8 mouse cellular contexts compared by ENCODE assay signal in the genomic region with DNA sequence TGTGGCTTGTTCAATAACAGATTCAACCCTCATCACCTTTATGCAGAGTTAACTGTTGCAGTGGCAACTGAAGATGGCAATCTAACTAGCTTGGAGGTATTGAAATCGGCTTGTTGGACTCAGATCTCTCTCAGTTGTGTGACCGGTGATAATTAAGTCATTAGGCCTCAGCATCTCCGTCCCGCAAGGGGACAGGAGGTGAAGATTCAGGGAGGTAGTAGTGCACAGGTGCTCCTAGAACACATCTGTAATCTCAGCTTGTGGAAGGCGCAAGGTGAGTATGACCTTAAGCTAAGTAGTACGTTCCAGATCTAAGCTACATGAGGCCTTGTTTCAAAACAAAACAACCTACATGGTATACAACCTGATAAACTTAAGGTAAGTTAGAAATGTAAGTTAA. TPM values are rescaled to one million over a fixed set of nuclear protein-coding genes. Genes with fewer than 3 reads are reported as not detected.
A peak's percentile ranks its signal among the peaks of the same experiment; 100 is the strongest.
DNase-seq lines count a peak whose midpoint lies in the region; ATAC-seq and TF ChIP-seq lines count a peak whose summit lies in the region.

No protein-coding gene starts in this region.

- WGBS in heart, embryonic 14.5 days = 45% methylated on average over 6 of the region's 6 CpGs
- 51% methylated on average over 6 of the region's 6 CpGs for WGBS in heart, adult 2 months
- 56% methylated on average over 6 of the region's 6 CpGs for WGBS in stomach, embryonic 14.5 days
- whole genome bisulfite sequencing in stomach, postnatal 0 days = 56% methylated on average over 6 of the region's 6 CpGs
- WGBS in limb, embryonic 14.5 days = 53% methylated on average over 6 of the region's 6 CpGs
- 54% methylated on average over 6 of the region's 6 CpGs for WGBS in stomach, embryonic 15.5 days

- peaks cover 0 to 6% of the 10 kb centered on the region in 2 experiments; a peak in 2 of 4 replicates for H3K4me1 ChIP-seq in heart, embryonic 14.5 days (ENCODE audit: control insufficient read depth in 2 of 2, insufficient read depth in 2 of 2, low read length in 2 of 2)
- H3K4me1 ChIP-seq in heart, adult 2 months (ENCODE audit: control insufficient read depth, insufficient read depth, low read length) = no peaks in the 10 kb centered on the region; the same call in 1 of the 2 replicates
- 0 out of 2 replicates have a peak, but pooled peaks cover 2% of the 10 kb centered on the region for H3K4me1 ChIP-seq in stomach, embryonic 14.5 days (ENCODE audit: control insufficient read depth, insufficient read depth, low read length)
- H3K4me1 ChIP-seq in stomach, postnatal 0 days (replicated peaks; ENCODE audit: control insufficient read depth, insufficient read depth) = no peaks in the 10 kb centered on the region
- H3K4me1 ChIP-seq in limb, embryonic 14.5 days (ENCODE audit: control insufficient read depth, insufficient read depth, low read length) = peaks cover 3% of the 10 kb centered on the region; the same call in 1 of the 2 replicates
- no peaks in the 10 kb centered on the region for H3K4me1 ChIP-seq in stomach, embryonic 15.5 days

- H3K27ac ChIP-seq in heart, embryonic 14.5 days (replicated peaks in 1 of 2; ENCODE audit: control insufficient read depth in 1 of 2, insufficient read depth in 1 of 2, low read depth in 2 of 2, low read length in 2 of 2) = 0 out of 4 replicates have a peak overlapping the region, but pooled peaks of 1 of the 2 experiments have one; percentile 19
- no peak overlapping the region for H3K27ac ChIP-seq in heart, adult 2 months
- H3K27ac ChIP-seq in stomach, embryonic 14.5 days (ENCODE audit: low read length) = no peak overlapping the region
- H3K27ac ChIP-seq in stomach, postnatal 0 days (replicated peaks) = no peak overlapping the region
- no peak overlapping the region for H3K27ac ChIP-seq in limb, embryonic 14.5 days (replicated peaks; ENCODE audit: low read depth, low read length)
- H3K27ac ChIP-seq in stomach, embryonic 15.5 days = no peak overlapping the region

- no peak for TF ChIP-seq CTCF in heart, adult 2 months (IDR thresholded peaks at IDR 0.05)
- TF ChIP-seq CTCF in stomach, postnatal 0 days (IDR thresholded peaks at IDR 0.05; ENCODE audit: low read depth) = no peak

- no peaks in the 10 kb centered on the region for H3K27me3 ChIP-seq in heart, embryonic 14.5 days (ENCODE audit: control insufficient read depth, insufficient read depth, low read length)
- H3K27me3 ChIP-seq in heart, adult 2 months (ENCODE audit: control insufficient read depth, insufficient read depth, low read length) = no peaks in the 10 kb centered on the region
- H3K27me3 ChIP-seq in stomach, embryonic 14.5 days (ENCODE audit: control insufficient read depth, insufficient read depth, low read length) = no peaks in the 10 kb centered on the region
- H3K27me3 ChIP-seq in stomach, postnatal 0 days (ENCODE audit: control insufficient read depth, insufficient read depth, low read length) = no peaks in the 10 kb centered on the region
- H3K27me3 ChIP-seq in limb, embryonic 14.5 days (ENCODE audit: control insufficient read depth, insufficient read depth, low read length) = no peaks in the 10 kb centered on the region
- H3K27me3 ChIP-seq in stomach, embryonic 15.5 days (replicated peaks) = no peaks in the 10 kb centered on the region

- H3K4me3 ChIP-seq in heart, embryonic 14.5 days (ENCODE audit: control insufficient read depth in 1 of 2, insufficient read depth in 1 of 2, low read depth in 1 of 2, low read length in 2 of 2) = peak overlapping the region in 1 of 2 experiments; percentile 94; a peak in 1 of 4 replicates
- H3K4me3 ChIP-seq in heart, adult 2 months = no peak overlapping the region
- H3K4me3 ChIP-seq in stomach, embryonic 14.5 days (ENCODE audit: low read depth, low read length) = no peak overlapping the region
- H3K4me3 ChIP-seq in stomach, postnatal 0 days (ENCODE audit: low read depth, low read length) = no peak overlapping the region
- H3K4me3 ChIP-seq in limb, embryonic 14.5 days (replicated peaks; ENCODE audit: low read length) = peak overlapping the region; percentile 89
- peak overlapping the region; percentile 97; the same call in 1 of the 2 replicates for H3K4me3 ChIP-seq in stomach, embryonic 15.5 days (replicated peaks)

- no peak for TF ChIP-seq EP300 in heart, adult 2 months (IDR thresholded peaks at IDR 0.05; ENCODE audit: insufficient read depth, low read depth, low read length)
- TF ChIP-seq EP300 in stomach, postnatal 0 days (optimal IDR thresholded peaks at IDR 0.05) = no peak

- intact Hi-C loops in heart, adult 2 months (cut with DNase I) = loop anchor here (1.0 to 10.0 kb wide), 5 partner anchors 228 to 588 kb away; no protein-coding TSS in a partner anchor

- no peaks in the 10 kb centered on the region for H3K9me3 ChIP-seq in heart, embryonic 14.5 days (ENCODE audit: control insufficient read depth, low read length)
- no peaks in the 10 kb centered on the region for H3K9me3 ChIP-seq in stomach, embryonic 14.5 days (ENCODE audit: control insufficient read depth, low read depth, low read length)
- no peaks in the 10 kb centered on the region for H3K9me3 ChIP-seq in stomach, postnatal 0 days (ENCODE audit: control insufficient read depth, low read length)
- H3K9me3 ChIP-seq in limb, embryonic 14.5 days (ENCODE audit: control insufficient read depth, low read length) = no peaks in the 10 kb centered on the region
- no peaks in the 10 kb centered on the region for H3K9me3 ChIP-seq in stomach, embryonic 15.5 days

- peak overlapping the region; percentile 30; the same call in 1 of the 2 replicates for H3K9ac ChIP-seq in heart, embryonic 14.5 days (ENCODE audit: low read length)
- H3K9ac ChIP-seq in heart, adult 2 months (ENCODE audit: low read depth, low read length) = no peak overlapping the region
- H3K9ac ChIP-seq in stomach, embryonic 14.5 days (replicated peaks; ENCODE audit: low read depth, low read length) = no peak overlapping the region
- H3K9ac ChIP-seq in stomach, postnatal 0 days (ENCODE audit: low read length) = no peak overlapping the region
- 0 out of 2 replicates have a peak overlapping the region, but pooled peaks have one; percentile 31 for H3K9ac ChIP-seq in limb, embryonic 14.5 days (ENCODE audit: low read depth, low read length, severe bottlenecking)
- no peak overlapping the region for H3K9ac ChIP-seq in stomach, embryonic 15.5 days

- peak overlapping the region; percentile 38; the same call in 1 of the 2 replicates for H3K4me2 ChIP-seq in heart, embryonic 14.5 days (ENCODE audit: low read length)
- H3K4me2 ChIP-seq in stomach, embryonic 14.5 days (replicated peaks; ENCODE audit: low read depth, low read length) = 0 out of 2 replicates have a peak overlapping the region, but pooled peaks have one; percentile 10
- H3K4me2 ChIP-seq in stomach, postnatal 0 days (replicated peaks; ENCODE audit: low read depth) = no peak overlapping the region
- 0 out of 2 replicates have a peak overlapping the region, but pooled peaks have one; percentile 18 for H3K4me2 ChIP-seq in limb, embryonic 14.5 days (replicated peaks; ENCODE audit: low read depth, low read length, severe bottlenecking)
- peak overlapping the region; percentile 8; the same call in 1 of the 2 replicates for H3K4me2 ChIP-seq in stomach, embryonic 15.5 days

- no peak for TF ChIP-seq POLR2A in heart, adult 2 months (IDR thresholded peaks at IDR 0.05; ENCODE audit: insufficient read depth, low read depth, low read length)
- TF ChIP-seq POLR2A in limb, embryonic 14.5 days (IDR thresholded peaks at IDR 0.05; ENCODE audit: borderline replicate concordance, extremely low read depth, insufficient read depth, insufficient read length) = no peak

- no peak for DNase-seq in heart, adult 2 months
- DNase-seq in stomach, postnatal 0 days (ENCODE audit: low spot score) = no peak
- no peak for DNase-seq in limb, embryonic 14.5 days (ENCODE audit: low spot score)
- DNase-seq in left cerebral cortex, adult 9 months (ENCODE audit: low spot score in 2 of 2) = no peak
- no peak for DNase-seq in gastrocnemius, postnatal 4 days (ENCODE audit: low spot score in 2 of 2)

- H3K79me2 ChIP-seq in heart, adult 2 months (replicated peaks; ENCODE audit: control insufficient read depth, insufficient read depth, low read length) = no peaks in the 10 kb centered on the region

- H3K36me3 ChIP-seq in heart, embryonic 14.5 days (ENCODE audit: control insufficient read depth, insufficient read depth, low read length) = peaks cover 42% of the 10 kb centered on the region
- peaks cover 9% of the 10 kb centered on the region for H3K36me3 ChIP-seq in heart, adult 2 months (ENCODE audit: control insufficient read depth, insufficient read depth, low read length)
- H3K36me3 ChIP-seq in stomach, embryonic 14.5 days (ENCODE audit: control insufficient read depth, insufficient read depth, low read length) = peaks cover 23% of the 10 kb centered on the region
- 0 out of 2 replicates have a peak, but pooled peaks cover 9% of the 10 kb centered on the region for H3K36me3 ChIP-seq in stomach, postnatal 0 days (ENCODE audit: control insufficient read depth, insufficient read depth, low read length)
- peaks cover 42% of the 10 kb centered on the region for H3K36me3 ChIP-seq in limb, embryonic 14.5 days (ENCODE audit: control insufficient read depth, insufficient read depth, low read length)
- peaks cover 31% of the 10 kb centered on the region for H3K36me3 ChIP-seq in stomach, embryonic 15.5 days

- no peak for ATAC-seq in heart, embryonic 14.5 days (ENCODE audit: insufficient number of reproducible peaks, insufficient read depth, low FRiP score, low read depth)
- no peak for ATAC-seq in stomach, embryonic 14.5 days (ENCODE audit: insufficient number of reproducible peaks, insufficient read depth, low FRiP score, low read depth)
- ATAC-seq in stomach, postnatal 0 days (ENCODE audit: low FRiP score, low TSS enrichment) = no peak; the same call in 1 of the 2 replicates
- no peak for ATAC-seq in limb, embryonic 14.5 days (ENCODE audit: low FRiP score, low read depth)
- ATAC-seq in stomach, embryonic 15.5 days (ENCODE audit: insufficient read depth, low FRiP score, low read depth) = no peak; the same call in 1 of the 2 replicates

RNA-seq across cellular contexts. Expression of a gene that starts 0.5 kb away (rescaled TPM):
- 479 and 493 TPM in 2 replicates for polyA plus RNA-seq in heart, embryonic 14.5 days (2014; fragmentation: Nextera tagmentation; extraction: Ambion mirVana)
- 10 to 100 TPM; 65.6 to 70.2 TPM for total RNA-seq in heart, adult 2 months (2021)
- 28.0 and 67.6 TPM in 2 replicates for polyA plus RNA-seq in heart, adult 2 months (2012; rRNA removed)
- polyA plus RNA-seq in stomach, embryonic 14.5 days (2014; fragmentation: Nextera tagmentation; extraction: Ambion mirVana) = 697 and 785 TPM in 2 replicates
- 348 and 359 TPM in 2 replicates for polyA plus RNA-seq in stomach, postnatal 0 days (2015; fragmentation: Nextera tagmentation; extraction: Ambion mirVana)
- polyA plus RNA-seq in limb, embryonic 14.5 days (2012; rRNA removed) = 316 and 387 TPM in 2 replicates
- 634 and 677 TPM in 2 replicates for polyA plus RNA-seq in limb, embryonic 14.5 days (2014; fragmentation: Nextera tagmentation; extraction: Ambion mirVana)
- 574 and 580 TPM in 2 replicates for polyA plus RNA-seq in stomach, embryonic 15.5 days (2015; fragmentation: Nextera tagmentation; extraction: Ambion mirVana)
- 100 to 1,000 TPM; 115 to 123 TPM for total RNA-seq in gastrocnemius, postnatal 4 days (2021)

RNA-seq across cellular contexts. Expression of a gene that starts 50.1 kb away (rescaled TPM):
- polyA plus RNA-seq in heart, embryonic 14.5 days (2014; fragmentation: Nextera tagmentation; extraction: Ambion mirVana) = not detected in 2 replicates
- total RNA-seq in heart, adult 2 months (2021) = 1 to 10 TPM; 3.2 to 3.3 TPM
- polyA plus RNA-seq in heart, adult 2 months (2012; rRNA removed) = 2.3 and 5.5 TPM in 2 replicates
- not detected in 2 replicates for polyA plus RNA-seq in stomach, embryonic 14.5 days (2014; fragmentation: Nextera tagmentation; extraction: Ambion mirVana)
- not detected in 2 replicates for polyA plus RNA-seq in stomach, postnatal 0 days (2015; fragmentation: Nextera tagmentation; extraction: Ambion mirVana)
- 8.4 and 11.4 TPM in 2 replicates for polyA plus RNA-seq in limb, embryonic 14.5 days (2012; rRNA removed)
- not detected in 2 replicates for polyA plus RNA-seq in limb, embryonic 14.5 days (2014; fragmentation: Nextera tagmentation; extraction: Ambion mirVana)
- polyA plus RNA-seq in stomach, embryonic 15.5 days (2015; fragmentation: Nextera tagmentation; extraction: Ambion mirVana) = not detected in 2 replicates
- 10 to 100 TPM; 25.1 to 25.5 TPM for total RNA-seq in gastrocnemius, postnatal 4 days (2021)

RNA-seq across cellular contexts. Expression of a gene that starts 50.5 kb away (rescaled TPM):
- polyA plus RNA-seq in heart, embryonic 14.5 days (2014; fragmentation: Nextera tagmentation; extraction: Ambion mirVana) = 6.9 and 8.0 TPM in 2 replicates
- 10 to 100 TPM; 14.5 to 15.0 TPM for total RNA-seq in heart, adult 2 months (2021)
- 2.5 and 6.2 TPM in 2 replicates for polyA plus RNA-seq in heart, adult 2 months (2012; rRNA removed)
- 18.2 and 18.6 TPM in 2 replicates for polyA plus RNA-seq in stomach, embryonic 14.5 days (2014; fragmentation: Nextera tagmentation; extraction: Ambion mirVana)
- polyA plus RNA-seq in stomach, postnatal 0 days (2015; fragmentation: Nextera tagmentation; extraction: Ambion mirVana) = 2.4 and 2.7 TPM in 2 replicates
- 10.0 and 12.2 TPM in 2 replicates for polyA plus RNA-seq in limb, embryonic 14.5 days (2012; rRNA removed)
- polyA plus RNA-seq in limb, embryonic 14.5 days (2014; fragmentation: Nextera tagmentation; extraction: Ambion mirVana) = 11.4 and 14.1 TPM in 2 replicates
- 5.4 and 5.7 TPM in 2 replicates for polyA plus RNA-seq in stomach, embryonic 15.5 days (2015; fragmentation: Nextera tagmentation; extraction: Ambion mirVana)
- 10 to 100 TPM; 49.2 to 59.8 TPM for total RNA-seq in gastrocnemius, postnatal 4 days (2021)

Comparison
In these comparisons a context has a peak if more than half of its experiments do, and no peak if none do; other contexts are left out.
1. H3K4me3 ChIP-seq: peak in limb, embryonic 14.5 days (single experiment) and stomach, embryonic 15.5 days (single experiment); none in heart, adult 2 months (single experiment), stomach, embryonic 14.5 days (single experiment) and stomach, postnatal 0 days (single experiment).
2. H3K9ac ChIP-seq: peak in heart, embryonic 14.5 days (single experiment) and limb, embryonic 14.5 days (single experiment); none in heart, adult 2 months (single experiment), stomach, embryonic 14.5 days (single experiment), stomach, postnatal 0 days (single experiment) and stomach, embryonic 15.5 days (single experiment).